Mouse (Mus musculus): ENCODE measurements around the gene Mpp3. TPM values are rescaled to one million over a fixed set of nuclear protein-coding genes. Genes with fewer than 3 reads are reported as not detected.

Gene Mpp3
- polyA plus RNA-seq, 1 experiment from 2014 or later = 41.0 TPM

DNA sequence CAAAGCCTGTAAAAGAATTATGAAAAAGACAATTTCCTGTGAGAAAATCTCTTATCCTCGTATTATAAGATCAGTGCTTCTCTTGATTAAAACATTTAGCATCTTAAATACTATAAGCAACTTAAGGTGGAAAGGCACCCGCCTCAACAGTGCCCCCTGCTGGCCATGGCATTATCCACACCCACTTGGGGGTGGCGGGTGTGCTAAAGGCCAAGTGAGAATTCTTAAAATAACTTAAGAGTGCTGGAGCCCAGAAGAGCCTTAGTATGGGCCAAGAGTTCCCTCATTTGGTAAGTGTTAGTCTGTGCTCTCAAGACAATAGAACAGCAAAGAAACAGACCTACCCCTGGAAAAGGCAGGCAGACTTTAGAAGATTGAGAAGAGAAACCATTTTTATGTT is 56.9 kb downstream of the Mpp3 start:
- 45% methylated on average over 3 of the region's 3 CpGs for WGBS
- H3K27ac ChIP-seq = no peak overlapping the region
- H3K27me3 ChIP-seq = peaks cover 19% of the 10 kb centered on the region
- H3K4me1 ChIP-seq = no peaks in the 10 kb centered on the region
- H3K9ac ChIP-seq = no peak overlapping the region
- H3K9me3 ChIP-seq (replicated peaks) = no peaks in the 10 kb centered on the region
- ATAC-seq = no peak
- H3K4me3 ChIP-seq = no peak overlapping the region
- no peaks in the 10 kb centered on the region for H3K36me3 ChIP-seq (ENCODE audit: poor library complexity, severe bottlenecking)
- H3K4me2 ChIP-seq = no peak overlapping the region

DNA sequence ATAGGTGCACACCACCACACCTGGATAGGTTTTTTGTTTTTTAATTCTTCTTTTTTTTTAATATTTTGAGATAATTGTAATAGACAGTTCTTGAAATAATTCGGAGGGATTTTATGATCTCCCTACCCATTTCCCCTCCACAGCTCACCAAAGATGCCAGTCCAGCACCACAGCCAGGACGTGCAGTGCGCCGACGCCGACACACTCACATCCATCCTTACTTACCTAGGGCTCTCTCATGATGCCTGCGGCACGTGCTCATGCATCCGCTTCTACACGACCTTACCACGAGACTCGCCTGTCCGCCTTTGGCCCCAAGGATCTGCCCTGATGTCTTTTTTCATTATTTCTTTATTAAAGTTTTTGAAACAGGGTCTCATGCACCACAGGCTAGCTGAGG is 58.4 kb downstream of the Mpp3 start:
- Histone ChIP-seq H3K4me2 (no peak overlapping the region), H3K4me1 (0 out of 2 replicates have a peak, but pooled peaks cover 3% of the 10 kb centered on the region), H3K9me3 (replicated peaks) (no peaks in the 10 kb centered on the region), H3K36me3 (ENCODE audit: poor library complexity, severe bottlenecking) (no peaks in the 10 kb centered on the region), H3K4me3 (no peak overlapping the region), H3K9ac (no peak overlapping the region), H3K27ac (no peak overlapping the region), H3K27me3 (peaks cover 35% of the 10 kb centered on the region)
- whole genome bisulfite sequencing = 83% methylated on average over 13 of the region's 13 CpGs
- no peak for ATAC-seq

DNA sequence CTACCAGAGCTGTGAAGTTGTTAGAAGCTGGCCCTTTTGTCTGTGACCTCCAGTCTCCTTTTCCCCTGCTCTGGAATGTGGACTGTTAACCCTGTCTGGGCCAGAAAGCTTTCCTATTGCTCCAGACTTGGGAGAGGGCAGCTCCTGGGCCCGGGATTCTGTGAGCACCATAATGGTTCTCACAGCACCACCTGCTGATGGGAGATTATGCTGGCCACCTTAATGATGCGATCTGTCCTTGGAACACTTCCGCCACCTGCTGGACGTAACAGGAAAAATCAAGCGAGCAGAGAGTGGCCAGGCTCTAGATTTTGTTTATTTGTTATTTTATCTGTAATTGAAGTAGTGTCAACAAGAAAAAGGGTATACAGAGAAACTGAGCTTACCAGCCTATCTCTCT is 59.5 kb downstream of the Mpp3 start:
- no peak overlapping the region for H3K4me2 ChIP-seq
- no peaks in the 10 kb centered on the region for H3K36me3 ChIP-seq (ENCODE audit: poor library complexity, severe bottlenecking)
- 0% methylated on average over 5 of the region's 5 CpGs for WGBS
- peaks cover 14% of the 10 kb centered on the region for H3K4me1 ChIP-seq
- no peak overlapping the region for H3K27ac ChIP-seq
- H3K27me3 ChIP-seq = peaks cover 45% of the 10 kb centered on the region
- ATAC-seq = peak; percentile 74; the same call in 1 of the 2 replicates
- H3K9me3 ChIP-seq (replicated peaks) = no peaks in the 10 kb centered on the region
- H3K4me3 ChIP-seq = no peak overlapping the region
- no peak overlapping the region for H3K9ac ChIP-seq

DNA sequence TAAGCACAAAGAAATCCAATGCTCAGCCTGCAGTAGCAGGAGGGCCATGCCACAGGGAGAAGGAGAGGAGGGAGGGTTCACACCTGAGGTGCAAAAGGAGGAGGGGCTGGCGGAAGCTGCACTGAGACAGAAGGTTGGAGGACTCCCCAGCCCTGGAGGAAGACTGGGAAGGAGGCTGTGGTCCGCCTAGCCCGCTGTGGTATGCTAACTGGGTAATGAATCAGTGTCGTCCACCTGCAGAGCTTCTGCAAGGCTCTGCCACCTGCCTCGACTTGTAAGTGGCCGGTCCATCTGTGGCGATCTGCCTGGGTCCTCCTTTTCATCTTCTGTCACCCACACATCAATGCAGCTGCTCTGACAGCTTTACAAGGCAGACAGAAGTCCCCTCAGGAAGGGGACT is 60.0 kb downstream of the Mpp3 start:
- Histone ChIP-seq H3K9me3 (replicated peaks) (no peaks in the 10 kb centered on the region), H3K4me3 (no peak overlapping the region), H3K4me2 (no peak overlapping the region), H3K36me3 (ENCODE audit: poor library complexity, severe bottlenecking) (no peaks in the 10 kb centered on the region), H3K27me3 (peaks cover 50% of the 10 kb centered on the region), H3K4me1 (peaks cover 19% of the 10 kb centered on the region), H3K9ac (no peak overlapping the region), H3K27ac (no peak overlapping the region)
- WGBS = 11% methylated on average over 7 of the region's 7 CpGs
- ATAC-seq = no peak

DNA sequence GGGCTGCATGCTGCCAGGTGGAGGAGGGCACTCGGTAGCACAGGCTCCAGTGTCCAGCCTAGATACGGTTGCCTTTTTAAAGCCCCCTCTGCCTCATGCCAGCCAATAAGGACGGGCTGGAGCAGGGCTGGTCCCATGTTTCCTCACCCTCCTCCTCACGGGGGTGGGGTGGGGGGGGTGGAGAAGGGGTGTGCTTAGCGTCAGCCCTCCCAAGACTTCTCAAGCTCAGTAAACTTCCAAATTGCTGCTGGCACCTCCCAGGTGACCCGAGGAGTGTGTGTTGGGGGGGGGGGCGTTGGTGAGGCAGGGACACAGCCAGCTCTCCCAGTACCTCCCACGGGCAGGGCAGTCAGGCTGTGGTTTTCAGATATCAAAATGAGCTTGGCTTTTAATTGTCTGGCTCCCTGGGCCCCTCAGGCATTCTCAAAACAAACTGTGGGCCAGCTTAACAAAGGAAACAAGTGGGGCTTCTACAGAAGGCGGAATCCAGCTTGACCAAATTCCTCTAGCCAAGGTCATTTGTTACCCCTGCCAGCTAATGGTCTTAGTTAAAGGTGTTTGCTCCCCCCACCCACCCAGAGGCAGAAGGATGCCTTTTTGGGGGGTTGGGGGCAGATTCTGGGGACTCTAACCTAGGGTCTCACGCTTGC is 61.2 kb downstream of the Mpp3 start, which contains the start of gene Sost:
Gene Sost, minus strand, starts transcription at position 51 of the 650 bp plus-strand sequence.
- H3K4me1 ChIP-seq = peaks cover 27% of the 10 kb centered on the region
- no peak within 1 kb of the TSS for H3K9ac ChIP-seq
- WGBS = 16% methylated on average over 10 of the region's 10 CpGs
- no peaks in the 10 kb centered on the region for H3K9me3 ChIP-seq (replicated peaks)
- H3K36me3 ChIP-seq (ENCODE audit: poor library complexity, severe bottlenecking) = no peaks in the 10 kb centered on the region
- ATAC-seq = no peak
- no peak within 1 kb of the TSS for H3K27ac ChIP-seq
- no peak within 1 kb of the TSS for H3K4me2 ChIP-seq
- peaks cover 62% of the 10 kb centered on the region for H3K27me3 ChIP-seq
- H3K4me3 ChIP-seq = no peak within 1 kb of the TSS

DNA sequence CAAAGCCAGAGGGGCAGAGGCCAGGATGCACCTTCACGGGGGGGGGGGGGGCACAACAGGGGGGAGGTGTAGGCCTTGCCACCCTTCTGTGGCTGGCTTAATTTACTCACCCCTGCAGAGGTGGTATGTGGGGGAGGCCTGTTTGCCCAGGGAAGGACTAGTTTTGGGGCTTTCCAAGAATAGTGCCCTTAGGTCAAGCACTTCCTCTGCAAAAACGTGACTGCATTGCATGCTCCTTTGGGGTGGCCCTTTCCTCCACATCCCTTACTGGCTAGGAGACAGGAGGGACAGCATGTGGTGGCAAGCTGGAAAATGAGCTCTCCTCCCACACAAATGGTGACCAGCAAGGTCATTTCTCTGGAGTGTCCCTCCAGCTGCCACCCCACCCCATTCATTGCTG is 62.7 kb downstream of the Mpp3 start:
- no peak overlapping the region for H3K9ac ChIP-seq
- peaks cover 77% of the 10 kb centered on the region for H3K27me3 ChIP-seq
- ATAC-seq = no peak
- H3K4me1 ChIP-seq = peaks cover 27% of the 10 kb centered on the region
- WGBS = 3% methylated on average over 2 of the region's 2 CpGs
- no peak overlapping the region for H3K27ac ChIP-seq
- no peaks in the 10 kb centered on the region for H3K36me3 ChIP-seq (ENCODE audit: poor library complexity, severe bottlenecking)
- no peak overlapping the region for H3K4me2 ChIP-seq
- H3K4me3 ChIP-seq = no peak overlapping the region
- no peaks in the 10 kb centered on the region for H3K9me3 ChIP-seq (replicated peaks)

DNA sequence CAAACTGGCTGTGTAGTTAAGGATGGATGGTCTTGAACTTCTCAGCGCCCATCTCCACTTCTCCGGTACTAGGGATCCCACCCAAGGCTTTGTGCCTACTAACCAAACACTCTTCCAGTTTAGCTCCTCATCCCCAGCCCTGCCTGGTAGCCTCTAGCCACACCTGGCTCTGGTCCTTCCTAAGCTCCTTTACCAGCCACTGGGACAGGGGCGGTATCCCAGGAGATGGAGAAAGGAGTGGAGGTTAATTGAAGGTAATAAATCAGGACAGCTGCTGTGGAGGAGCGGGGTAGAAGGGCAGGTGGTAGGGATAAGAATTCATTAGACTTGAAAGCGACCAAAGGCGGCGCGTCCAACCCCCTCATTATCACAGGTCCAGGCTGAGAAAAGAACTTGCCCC is 63.6 kb downstream of the Mpp3 start:
- Histone ChIP-seq H3K27ac (no peak overlapping the region), H3K9me3 (replicated peaks) (no peaks in the 10 kb centered on the region), H3K27me3 (peaks cover 84% of the 10 kb centered on the region), H3K9ac (no peak overlapping the region), H3K4me2 (peak overlapping the region; percentile 97), H3K4me3 (peak overlapping the region; percentile 56; the same call in 1 of the 2 replicates), H3K4me1 (peaks cover 27% of the 10 kb centered on the region), H3K36me3 (ENCODE audit: poor library complexity, severe bottlenecking) (no peaks in the 10 kb centered on the region)
- no peak for ATAC-seq
- WGBS = 3% methylated on average over 8 of the region's 8 CpGs

DNA sequence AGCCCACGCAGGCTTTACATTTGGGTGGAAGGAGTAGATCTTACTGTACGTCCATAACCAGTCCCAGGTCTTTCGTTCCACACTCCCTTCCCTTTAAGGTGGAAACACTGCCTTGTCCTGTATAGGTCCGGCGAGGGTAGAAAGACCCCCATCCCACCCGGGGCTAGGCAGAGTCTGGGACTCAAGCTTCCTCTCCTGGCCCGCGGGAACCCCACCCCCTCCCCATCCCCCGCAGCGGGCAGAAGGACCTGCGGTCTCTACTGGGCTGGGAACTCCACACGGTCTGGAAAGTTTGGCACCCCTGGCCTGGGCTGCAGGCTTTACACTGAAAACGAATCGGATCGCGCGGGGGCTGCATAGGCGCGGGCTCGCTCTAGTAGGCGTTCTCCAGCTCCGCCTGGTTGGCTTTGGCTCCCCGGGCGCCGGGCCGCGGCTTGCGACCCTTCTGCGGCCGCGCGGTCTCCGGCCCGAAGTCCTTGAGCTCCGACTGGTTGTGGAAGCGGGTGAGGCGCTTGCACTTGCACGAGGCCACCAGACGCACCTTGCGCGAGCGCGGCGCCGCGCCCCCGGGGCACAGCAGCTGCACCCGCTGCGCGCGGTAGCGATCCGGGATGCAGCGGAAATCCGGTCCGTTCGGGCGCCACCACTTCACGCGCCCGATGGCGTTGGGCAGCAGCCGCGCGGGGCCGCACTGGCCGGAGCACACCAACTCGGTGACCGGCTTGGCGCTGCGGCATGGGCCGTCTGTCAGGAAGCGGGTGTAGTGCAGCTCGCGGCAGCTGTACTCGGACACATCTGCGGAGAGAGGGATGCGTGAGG is 64.6 kb downstream of the Mpp3 start:
- Histone ChIP-seq H3K27ac (no peak overlapping the region), H3K9ac (peak overlapping the region; percentile 70), H3K4me1 (peaks cover 27% of the 10 kb centered on the region), H3K9me3 (replicated peaks) (no peaks in the 10 kb centered on the region), H3K36me3 (ENCODE audit: poor library complexity, severe bottlenecking) (no peaks in the 10 kb centered on the region), H3K27me3 (peaks cover 88% of the 10 kb centered on the region), H3K4me2 (peak overlapping the region; percentile 97), H3K4me3 (peak overlapping the region; percentile 56)
- ATAC-seq = 0 out of 2 replicates have a peak, but pooled peaks have one; percentile 48
- under 1% methylated on average over 78 of the region's 78 CpGs for WGBS

DNA sequence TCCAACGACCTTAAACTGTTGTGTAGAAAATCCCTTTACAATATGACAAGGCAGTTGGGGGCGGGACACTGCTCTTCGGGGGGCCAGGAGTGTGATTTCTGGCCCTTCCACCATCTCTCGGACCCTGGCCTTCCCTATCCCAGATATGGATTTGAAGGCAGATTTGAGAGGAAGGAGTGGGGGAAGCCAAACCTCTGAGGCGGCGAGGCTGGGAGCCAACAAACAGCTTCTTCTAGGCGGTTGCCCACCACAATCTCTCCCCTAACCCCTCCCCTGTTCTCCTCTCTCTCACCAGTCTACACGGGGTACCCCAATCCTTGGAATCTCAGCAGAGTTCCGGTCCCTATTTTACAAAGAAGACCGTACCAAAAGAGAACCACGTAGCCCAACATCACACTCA is 65.2 kb downstream of the Mpp3 start:
- WGBS = 2% methylated on average over 11 of the region's 11 CpGs
- H3K27me3 ChIP-seq = peaks cover 85% of the 10 kb centered on the region
- H3K9ac ChIP-seq = peak overlapping the region; percentile 70
- peak overlapping the region; percentile 97 for H3K4me2 ChIP-seq
- H3K4me3 ChIP-seq = peak overlapping the region; percentile 56
- no peak for ATAC-seq
- no peaks in the 10 kb centered on the region for H3K36me3 ChIP-seq (ENCODE audit: poor library complexity, severe bottlenecking)
- H3K27ac ChIP-seq = no peak overlapping the region
- H3K4me1 ChIP-seq = peaks cover 27% of the 10 kb centered on the region
- no peaks in the 10 kb centered on the region for H3K9me3 ChIP-seq (replicated peaks)

DNA sequence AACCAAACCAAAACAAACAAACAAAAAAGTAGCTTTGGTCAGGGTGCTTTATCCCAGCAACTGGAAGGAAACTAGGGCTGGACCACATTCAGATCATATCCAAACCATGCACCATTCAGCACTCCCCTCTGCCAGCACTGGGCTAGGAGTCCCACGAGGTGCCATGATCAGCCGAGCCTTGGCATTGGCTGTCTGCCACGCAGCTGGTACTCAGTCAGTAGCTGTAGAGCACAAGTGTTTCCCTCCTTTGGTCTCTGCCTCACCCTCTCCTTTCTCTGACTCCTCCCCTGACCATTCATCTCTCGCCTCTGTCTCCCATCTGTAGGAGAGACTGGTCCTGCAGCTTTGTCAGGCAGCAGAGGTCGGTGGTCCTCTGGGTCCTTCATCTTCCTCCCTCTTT is 70.8 kb downstream of the Mpp3 start:
- no peak overlapping the region for H3K27ac ChIP-seq
- peaks cover 12% of the 10 kb centered on the region for H3K4me1 ChIP-seq
- no peak for ATAC-seq
- H3K4me2 ChIP-seq = no peak overlapping the region
- 60% methylated on average over 5 of the region's 5 CpGs for WGBS
- no peak overlapping the region for H3K4me3 ChIP-seq
- H3K9ac ChIP-seq = no peak overlapping the region
- peaks cover 51% of the 10 kb centered on the region for H3K27me3 ChIP-seq
- H3K9me3 ChIP-seq (replicated peaks) = no peaks in the 10 kb centered on the region
- no peaks in the 10 kb centered on the region for H3K36me3 ChIP-seq (ENCODE audit: poor library complexity, severe bottlenecking)

DNA sequence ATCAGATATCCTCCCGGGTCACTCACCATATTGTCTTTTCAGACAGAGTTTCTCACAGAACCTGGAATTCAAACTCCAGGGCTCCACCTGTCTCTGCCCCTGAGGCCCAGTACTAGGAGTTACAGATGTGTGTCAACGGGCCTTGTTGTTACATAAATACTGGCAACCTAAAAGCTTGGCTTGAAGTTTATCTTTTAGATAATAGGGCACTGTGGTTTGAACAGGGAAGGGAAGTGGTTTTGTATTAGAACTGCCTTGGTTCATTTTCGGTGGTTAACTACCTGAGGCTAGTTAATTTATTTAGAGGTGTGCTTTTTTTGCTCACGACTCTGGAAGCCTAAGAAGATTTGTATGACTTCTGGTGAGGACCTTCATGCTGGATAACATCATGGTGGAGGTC is 74.8 kb downstream of the Mpp3 start:
- H3K4me2 ChIP-seq = no peak overlapping the region
- ATAC-seq = no peak
- H3K36me3 ChIP-seq (ENCODE audit: poor library complexity, severe bottlenecking) = no peaks in the 10 kb centered on the region
- H3K27me3 ChIP-seq = peaks cover 31% of the 10 kb centered on the region
- H3K27ac ChIP-seq = no peak overlapping the region
- 75% methylated on average over 4 of the region's 4 CpGs for WGBS
- peaks cover 12% of the 10 kb centered on the region for H3K4me1 ChIP-seq
- H3K9ac ChIP-seq = no peak overlapping the region
- H3K4me3 ChIP-seq = no peak overlapping the region
- H3K9me3 ChIP-seq (replicated peaks) = no peaks in the 10 kb centered on the region

DNA sequence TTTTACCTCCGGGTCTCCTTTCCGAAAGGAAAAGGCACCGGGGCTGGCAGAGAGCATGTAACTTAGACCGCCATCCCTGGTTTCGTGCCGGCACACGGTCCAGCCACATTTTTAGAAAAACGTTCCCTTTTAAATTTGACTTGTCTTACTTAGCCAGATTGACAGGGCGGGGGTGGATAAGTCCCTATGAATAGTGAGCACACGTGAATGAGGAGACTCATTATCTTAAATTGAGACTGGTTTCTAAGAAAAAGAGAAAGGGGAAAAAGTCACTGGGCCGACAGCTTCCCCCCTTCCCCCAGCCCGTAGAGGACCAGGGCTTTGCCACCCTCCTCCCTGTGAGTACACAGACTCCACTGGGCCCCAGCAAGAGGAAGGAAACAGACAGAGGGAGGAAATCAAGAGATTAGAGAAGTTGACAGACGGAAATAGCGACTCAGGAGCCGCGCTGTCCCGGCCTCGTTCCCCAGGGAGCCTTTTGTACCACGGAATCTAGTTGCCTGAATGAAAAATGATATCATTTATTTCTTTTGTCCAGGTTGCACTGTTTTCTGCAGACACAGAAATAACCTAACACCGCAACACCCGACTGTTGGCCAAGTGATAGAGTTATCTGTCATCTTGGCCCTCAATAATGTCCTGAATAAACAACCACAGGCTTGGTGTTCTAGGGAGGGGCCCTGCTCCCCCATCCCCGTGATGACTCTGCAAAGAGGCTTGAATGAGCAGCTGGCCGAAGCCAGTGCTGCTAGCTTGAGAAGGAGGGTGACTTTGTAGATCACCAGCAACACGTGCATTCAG is 75.5 kb downstream of the Mpp3 start:
- 13% methylated on average over 24 of the region's 24 CpGs for WGBS
- ATAC-seq = no peak
- peaks cover 10% of the 10 kb centered on the region for H3K4me1 ChIP-seq
- H3K9me3 ChIP-seq (replicated peaks) = no peaks in the 10 kb centered on the region
- H3K9ac ChIP-seq = no peak overlapping the region
- no peak overlapping the region for H3K4me2 ChIP-seq
- no peaks in the 10 kb centered on the region for H3K36me3 ChIP-seq (ENCODE audit: poor library complexity, severe bottlenecking)
- H3K27ac ChIP-seq = no peak overlapping the region
- H3K27me3 ChIP-seq = peaks cover 29% of the 10 kb centered on the region
- H3K4me3 ChIP-seq = no peak overlapping the region
